Mouse (Mus musculus) lung, postnatal 0 days (tissue): ENCODE results near the gene Exosc5. TPM values are rescaled to one million over a fixed set of nuclear protein-coding genes. Genes with fewer than 3 reads are reported as not detected.

Experiments used
- ATAC-seq: fragments of 200-750 bp; cut with Nextera tagmentation; 2 replicates; pipeline ENCODE4 v1.8.0; 2017; ENCODE audit warnings: moderate library complexity
- DNase-seq: peaks from one replicate; pipeline ENCODE4 v3.0.0-alpha.2; 2016; ENCODE audit warnings: low spot score
- H3K27ac ChIP-seq: fragments of 300-500 bp; sonication (generic); 2 replicates; pipeline ENCODE4 v1.5.1; 2014; ENCODE audit warnings: antibody characterized with exemption, mild to moderate bottlenecking, low read length, mixed read lengths
- H3K27me3 ChIP-seq: fragments of 300-500 bp; sonication (generic); replicated peaks from 2 replicates; pipeline ENCODE4 v1.6.1; 2014; ENCODE audit warnings: low read length, mixed read lengths; ENCODE audit not compliant: insufficient read depth
- H3K36me3 ChIP-seq: fragments of 300-500 bp; sonication (generic); 2 replicates; pipeline ENCODE4 v1.6.1; 2014; ENCODE audit warnings: low read length, mixed read lengths; ENCODE audit not compliant: insufficient read depth
- H3K4me1 ChIP-seq: fragments of 300-500 bp; sonication (generic); 2 replicates; pipeline ENCODE4 v1.6.1; 2014; ENCODE audit warnings: antibody characterized with exemption, low read depth, low read length, mixed read lengths; ENCODE audit not compliant: insufficient read depth
- H3K4me2 ChIP-seq: fragments of 300-500 bp; sonication (generic); replicated peaks from 2 replicates; pipeline ENCODE4 v1.6.1; 2014; ENCODE audit warnings: low read depth, mild to moderate bottlenecking, low read length, moderate library complexity, mixed read lengths
- H3K4me3 ChIP-seq: fragments of 300-500 bp; sonication (generic); 2 replicates; pipeline ENCODE4 v1.5.1; 2014; ENCODE audit warnings: low read depth, low read length
- H3K9ac ChIP-seq: fragments of 300-500 bp; sonication (generic); replicated peaks from 2 replicates; pipeline ENCODE4 v1.6.1; 2014; ENCODE audit warnings: low read depth, mild to moderate bottlenecking
- H3K9me3 ChIP-seq: fragments of 300-500 bp; sonication (generic); 2 replicates; pipeline ENCODE4 v1.6.1; 2016; ENCODE audit warnings: low read length, mixed read lengths
- CTCF ChIP-seq: IDR thresholded peaks from 2 replicates; pipeline ENCODE4 v1.5.1; 2016; ENCODE audit warnings: antibody characterized with exemption, mild to moderate bottlenecking
- EP300 ChIP-seq: IDR thresholded peaks from 2 replicates; pipeline ENCODE4 v1.6.1; 2016; ENCODE audit warnings: antibody characterized with exemption, mild to moderate bottlenecking, control low read depth
- WGBS: fragments of 180-500 bp; shearing (Covaris S2); extraction: QIAGEN DNeasy Blood & Tissue Kit; methylation state at CpG from one replicate; pipeline ENCODE4 v1.1.7; 2014; 5-methylcytosine and 5-hydroxymethylcytosine counted together
- polyA plus RNA-seq: library from polyadenylated mRNA; unstranded; fragments of >200 nt; fragmentation: Nextera tagmentation; extraction: Ambion mirVana; gene quantifications from 2 replicates; pipeline ENCODE4 v1.2.1, GENCODE M21; 2015

The Exosc5 gene
- polyA plus RNA-seq, 1 experiment from 2014 or later = 49.7 TPM

GRCm38 (mm10) chr7:25624851-25625250 is 34.1 kb upstream of the Exosc5 start:
- peak; percentile 3; the same call in 1 of the 2 replicates for ATAC-seq
- no peak overlapping the region for H3K4me2 ChIP-seq
- H3K4me3 ChIP-seq = no peak overlapping the region
- peaks cover 13% of the 10 kb centered on the region; the same call in 1 of the 2 replicates for H3K4me1 ChIP-seq
- WGBS = 43% methylated on average over 5 of the region's 5 CpGs
- no peaks in the 10 kb centered on the region for H3K27me3 ChIP-seq
- no peaks in the 10 kb centered on the region for H3K9me3 ChIP-seq
- DNase-seq = no peak
- H3K27ac ChIP-seq = no peak overlapping the region
- H3K36me3 ChIP-seq = peaks cover 9% of the 10 kb centered on the region; the same call in 1 of the 2 replicates
- no peak for TF ChIP-seq CTCF
- TF ChIP-seq EP300 = no peak
- H3K9ac ChIP-seq = no peak overlapping the region

GRCm38 (mm10) chr7:25625594-25626250 is 33.2 kb upstream of the Exosc5 start:
- no peak for ATAC-seq
- H3K4me2 ChIP-seq = no peak overlapping the region
- no peaks in the 10 kb centered on the region for H3K9me3 ChIP-seq
- H3K27me3 ChIP-seq = no peaks in the 10 kb centered on the region
- peak; percentile 71 for TF ChIP-seq CTCF
- no peak for TF ChIP-seq EP300
- H3K9ac ChIP-seq = no peak overlapping the region
- WGBS = 75% methylated on average over 10 of the region's 10 CpGs
- H3K4me1 ChIP-seq = peaks cover 13% of the 10 kb centered on the region; the same call in 1 of the 2 replicates
- peaks cover 9% of the 10 kb centered on the region; the same call in 1 of the 2 replicates for H3K36me3 ChIP-seq
- peak; percentile 29 for DNase-seq
- no peak overlapping the region for H3K27ac ChIP-seq
- H3K4me3 ChIP-seq = no peak overlapping the region

- 9% methylated on average over 26 of the region's 29 CpGs for WGBS
Observed at GRCm38 (mm10) chr7:25626509-25627430, 32.2 kb upstream of the Exosc5 start, which contains the start of gene B3gnt8. TSS of gene B3gnt8 (plus strand) at chr7:25626654.

GRCm38 (mm10) chr7:25627431-25628322 is 31.3 kb upstream of the Exosc5 start:
- Histone ChIP-seq H3K36me3 (peaks cover 11% of the 10 kb centered on the region; the same call in 1 of the 2 replicates), H3K27ac (peak overlapping the region; percentile 62; the same call in 1 of the 2 replicates), H3K9ac (peak overlapping the region; percentile 36; the same call in 1 of the 2 replicates), H3K4me3 (peak overlapping the region; percentile 42), H3K9me3 (no peaks in the 10 kb centered on the region), H3K4me2 (peak overlapping the region; percentile 77), H3K4me1 (peaks cover 13% of the 10 kb centered on the region; the same call in 1 of the 2 replicates), H3K27me3 (no peaks in the 10 kb centered on the region)
- ATAC-seq (peak; percentile 88), DNase-seq (peak; percentile 72)
- TF ChIP-seq CTCF (no peak), EP300 (no peak)
- WGBS = 11% methylated on average over 38 of the region's 38 CpGs

More at GRCm38 (mm10) chr7:25626509-25627430, 32.2 kb upstream of the Exosc5 start, which contains the start of gene B3gnt8:
- Histone ChIP-seq H3K4me3 (peak within 1 kb of the TSS; percentile 42), H3K4me1 (peaks cover 13% of the 10 kb centered on the region; the same call in 1 of the 2 replicates), H3K36me3 (peaks cover 9% of the 10 kb centered on the region; the same call in 1 of the 2 replicates), H3K27ac (peak within 1 kb of the TSS; percentile 62; the same call in 1 of the 2 replicates), H3K9ac (peak within 1 kb of the TSS; percentile 36; the same call in 1 of the 2 replicates), H3K9me3 (no peaks in the 10 kb centered on the region), H3K27me3 (no peaks in the 10 kb centered on the region), H3K4me2 (peak within 1 kb of the TSS; percentile 77)
- DNase-seq = peak; percentile 70
- TF ChIP-seq EP300 (0 out of 2 replicates have a peak, but pooled peaks have one; percentile 8), CTCF (no peak)
- ATAC-seq = peak; percentile 71

DNA sequence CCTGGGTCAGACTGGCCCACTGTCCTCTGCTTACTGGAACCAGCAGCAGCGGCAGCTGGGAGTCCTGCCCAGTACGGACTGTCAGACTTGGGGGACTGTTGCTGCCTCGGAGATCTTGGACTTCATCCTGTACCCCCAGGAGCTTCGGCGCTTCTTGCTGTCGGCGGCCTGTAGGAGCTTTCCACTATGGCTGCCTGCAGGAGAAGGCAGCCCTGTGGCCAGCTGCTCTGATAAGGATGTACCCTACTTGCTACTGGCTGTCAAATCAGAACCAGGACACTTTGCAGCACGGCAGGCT is 30.7 kb upstream of the Exosc5 start:
- H3K27ac ChIP-seq = no peak overlapping the region
- peaks cover 13% of the 10 kb centered on the region; the same call in 1 of the 2 replicates for H3K4me1 ChIP-seq
- peaks cover 14% of the 10 kb centered on the region for H3K36me3 ChIP-seq
- H3K4me2 ChIP-seq = peak overlapping the region; percentile 77
- no peak for DNase-seq
- H3K9ac ChIP-seq = no peak overlapping the region
- H3K4me3 ChIP-seq = no peak overlapping the region
- no peaks in the 10 kb centered on the region for H3K27me3 ChIP-seq
- TF ChIP-seq EP300 (no peak), CTCF (no peak)
- ATAC-seq = no peak
- H3K9me3 ChIP-seq = no peaks in the 10 kb centered on the region
- 58% methylated on average over 8 of the region's 8 CpGs for WGBS
